Mouse (Mus musculus): Measurements from ENCODE around the gene Tex30. TPM values are rescaled to one million over a fixed set of nuclear protein-coding genes. Genes with fewer than 3 reads are reported as not detected.

The Tex30 gene
- 8.2 TPM for polyA plus RNA-seq (2015; fragmentation: Illumina TruSeq; extraction: RNeasy Lipid Tissue Mini Kit (QIAGEN cat#74804); ENCODE audit: insufficient read depth, low read depth, low replicate concordance)

DNA sequence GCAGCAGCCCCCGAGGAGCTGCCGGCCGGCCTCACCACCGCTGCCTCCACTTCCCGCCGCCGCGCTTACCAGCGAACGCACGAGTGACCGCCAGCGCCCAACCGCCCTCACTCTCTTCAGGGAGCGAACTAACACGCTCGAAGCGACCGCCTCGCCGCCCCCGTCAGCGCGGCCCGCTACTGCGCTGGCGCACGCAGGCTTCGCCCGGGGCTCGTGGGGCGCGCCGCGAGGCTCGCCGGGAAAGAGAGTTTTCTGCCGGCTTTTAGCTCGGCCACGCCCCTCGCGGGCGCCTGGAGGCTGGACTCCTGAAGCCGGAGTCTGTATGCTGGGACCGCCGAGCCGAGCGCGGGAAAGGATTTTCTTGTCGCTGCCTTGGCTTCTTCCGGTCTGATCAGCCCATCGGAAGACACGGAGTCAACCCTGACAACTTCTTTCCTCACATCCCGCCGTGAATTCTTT lies at the start of gene Tex30:
Gene Tex30 (minus strand): TSS at position 183 of the 459 bp plus-strand sequence.

DNA sequence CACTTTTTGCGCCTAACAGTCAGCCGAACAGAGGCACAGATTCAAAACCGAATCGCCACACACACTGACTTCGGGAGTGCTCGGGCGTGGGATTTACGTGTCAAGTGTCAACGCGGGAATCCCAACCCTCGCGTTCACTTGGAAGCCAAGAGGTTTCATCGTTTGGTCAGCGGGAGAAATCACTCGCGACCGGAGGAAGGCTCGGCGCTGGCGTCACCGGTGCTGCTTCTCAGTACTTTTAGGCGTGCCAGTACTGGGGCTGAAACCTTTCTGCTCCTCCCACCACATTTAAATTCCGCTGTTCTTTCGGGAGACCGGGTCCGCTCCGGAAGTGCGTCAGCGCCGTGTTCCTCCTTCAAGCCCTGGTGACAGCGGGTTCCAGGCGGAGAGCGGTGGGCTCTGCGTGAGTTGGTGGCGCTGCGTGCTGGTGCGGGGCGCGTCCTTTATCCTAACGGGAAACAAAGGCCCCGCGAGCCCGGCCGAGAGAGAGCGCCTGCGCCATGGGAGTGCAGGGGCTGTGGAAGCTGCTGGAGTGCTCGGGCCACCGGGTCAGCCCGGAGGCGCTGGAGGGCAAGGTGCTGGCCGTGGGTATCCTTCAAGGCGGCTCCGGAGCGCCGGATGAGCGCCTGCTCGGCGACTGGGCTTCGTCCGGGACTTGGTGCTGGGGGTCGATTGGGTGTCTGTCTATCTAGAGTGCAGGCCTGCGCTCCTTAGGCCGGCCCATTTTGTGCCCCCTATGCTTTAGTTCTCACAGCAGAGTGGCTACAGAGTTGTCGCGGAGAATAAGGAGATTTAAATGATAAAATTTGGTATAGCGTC lies 45.5 kb upstream of the Tex30 start, which contains the start of gene Ercc5:
Gene Ercc5 (plus strand): TSS at position 182 of the 819 bp plus-strand sequence.

DNA sequence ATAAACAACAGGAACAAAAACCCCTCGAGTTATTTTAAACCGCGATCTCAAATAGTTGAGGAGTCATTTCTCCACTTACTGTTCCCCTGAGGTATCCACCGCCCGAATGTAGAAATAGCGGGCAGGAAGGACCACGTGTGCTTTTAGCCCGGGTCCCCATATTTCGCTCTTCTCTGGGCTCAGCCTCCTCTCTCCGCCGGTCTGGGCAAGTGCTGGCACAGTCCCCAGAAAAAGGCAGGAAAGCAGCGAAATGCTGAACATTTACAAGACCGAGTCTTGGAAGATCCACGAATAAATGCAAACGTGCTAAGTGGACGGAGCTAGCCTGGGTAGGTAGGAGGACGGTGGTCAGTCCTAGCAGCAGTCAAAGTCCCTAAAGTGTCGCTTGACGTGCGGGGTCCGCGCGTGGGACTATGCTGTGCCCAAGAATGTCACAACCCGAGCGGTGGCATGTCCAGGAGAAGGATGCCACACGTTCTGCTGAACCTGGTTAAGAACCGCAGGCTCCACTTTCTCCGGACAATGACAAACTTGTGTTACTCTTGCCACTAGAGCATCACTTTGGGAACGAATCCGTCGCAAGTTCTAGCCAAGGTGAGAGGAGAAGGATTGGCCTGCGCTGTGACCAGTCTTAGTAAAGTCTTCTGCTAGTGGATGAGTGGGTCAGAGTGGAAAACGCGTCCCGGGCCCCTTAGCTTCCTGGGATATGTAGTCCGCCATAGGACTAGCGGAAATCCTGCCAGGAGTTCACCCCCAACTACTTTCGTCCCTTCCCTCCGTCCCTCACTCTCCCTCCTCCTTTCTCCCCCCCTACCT lies 16.2 kb upstream of the Tex30 start, which contains the start of the genes Kdelc1 and Bivm:
Gene Kdelc1 (minus strand): TSS at position 570 of the 816 bp plus-strand sequence.
Gene Bivm (plus strand): TSS at position 719 of the 816 bp plus-strand sequence.

DNA sequence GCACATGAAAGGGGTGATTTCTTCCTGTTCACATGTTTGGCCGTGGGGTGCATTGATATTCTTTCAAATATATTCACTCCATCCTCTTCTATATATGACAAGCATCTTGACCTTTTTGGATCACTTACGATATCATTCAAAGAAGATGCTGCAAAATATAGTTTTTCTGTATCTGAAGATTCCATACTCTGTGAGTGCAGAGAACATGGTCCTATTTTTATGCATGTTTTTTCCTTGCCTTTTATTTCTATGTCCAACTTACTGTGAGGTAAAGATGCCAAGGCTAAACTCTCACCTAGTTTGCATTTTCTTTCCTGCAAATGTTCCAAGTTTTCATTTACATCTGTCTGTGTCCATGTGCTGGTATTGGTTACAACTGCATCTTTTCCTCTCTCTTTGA lies 40.4 kb downstream of the Tex30 start, which contains the start of gene Gm8251:
Gene Gm8251 (minus strand): TSS at position 101 of the 400 bp plus-strand sequence.

Other genes with a start within 250 kb of the Tex30 start
- 6.1 TPM for gene Tpp2, start 168.8 kb downstream of the Tex30 start, polyA plus RNA-seq (2015; fragmentation: Illumina TruSeq; extraction: RNeasy Lipid Tissue Mini Kit (QIAGEN cat#74804); ENCODE audit: insufficient read depth, low read depth, low replicate concordance)
- gene Mettl21c, start 82.4 kb downstream of the Tex30 start, polyA plus RNA-seq (2015; fragmentation: Illumina TruSeq; extraction: RNeasy Lipid Tissue Mini Kit (QIAGEN cat#74804); ENCODE audit: insufficient read depth, low read depth, low replicate concordance) = not detected
- gene Gm8251, start 40.5 kb downstream of the Tex30 start, polyA plus RNA-seq (2015; fragmentation: Illumina TruSeq; extraction: RNeasy Lipid Tissue Mini Kit (QIAGEN cat#74804); ENCODE audit: insufficient read depth, low read depth, low replicate concordance) = 0.17 TPM
- 5.6 TPM for gene Kdelc1, start 16.4 kb upstream of the Tex30 start, polyA plus RNA-seq (2015; fragmentation: Illumina TruSeq; extraction: RNeasy Lipid Tissue Mini Kit (QIAGEN cat#74804); ENCODE audit: insufficient read depth, low read depth, low replicate concordance)
- 5.0 TPM for gene Bivm, start 16.5 kb upstream of the Tex30 start, polyA plus RNA-seq (2015; fragmentation: Illumina TruSeq; extraction: RNeasy Lipid Tissue Mini Kit (QIAGEN cat#74804); ENCODE audit: insufficient read depth, low read depth, low replicate concordance)
- 5.7 TPM for gene Ercc5, start 45.3 kb upstream of the Tex30 start, polyA plus RNA-seq (2015; fragmentation: Illumina TruSeq; extraction: RNeasy Lipid Tissue Mini Kit (QIAGEN cat#74804); ENCODE audit: insufficient read depth, low read depth, low replicate concordance)
- not detected for gene Mettl21e, start 116.5 kb upstream of the Tex30 start, polyA plus RNA-seq (2015; fragmentation: Illumina TruSeq; extraction: RNeasy Lipid Tissue Mini Kit (QIAGEN cat#74804); ENCODE audit: insufficient read depth, low read depth, low replicate concordance)